Mouse (Mus musculus) thymus, postnatal 0 days (tissue): ENCODE measurements around the gene Tpte. TPM values are rescaled to one million over a fixed set of nuclear protein-coding genes. Genes with fewer than 3 reads are reported as not detected.

ENCODE experiments used
- DNase-seq: peaks from one replicate; pipeline ENCODE4 v3.0.0-alpha.2; 2015; ENCODE audit warnings: low spot score
- polyA plus RNA-seq: library from polyadenylated mRNA; unstranded; fragments of >200 nt; fragmentation: Nextera tagmentation; extraction: Ambion mirVana; gene quantifications from 2 replicates; pipeline ENCODE4 v1.2.1, GENCODE M21; 2015

Gene Tpte
- polyA plus RNA-seq, 1 experiment from 2014 or later, result not detected

GRCm38 (mm10) chr8:22376903-22377302 is 93.7 kb downstream of the Tpte start:
- peak; percentile 60 for DNase-seq

DNA sequence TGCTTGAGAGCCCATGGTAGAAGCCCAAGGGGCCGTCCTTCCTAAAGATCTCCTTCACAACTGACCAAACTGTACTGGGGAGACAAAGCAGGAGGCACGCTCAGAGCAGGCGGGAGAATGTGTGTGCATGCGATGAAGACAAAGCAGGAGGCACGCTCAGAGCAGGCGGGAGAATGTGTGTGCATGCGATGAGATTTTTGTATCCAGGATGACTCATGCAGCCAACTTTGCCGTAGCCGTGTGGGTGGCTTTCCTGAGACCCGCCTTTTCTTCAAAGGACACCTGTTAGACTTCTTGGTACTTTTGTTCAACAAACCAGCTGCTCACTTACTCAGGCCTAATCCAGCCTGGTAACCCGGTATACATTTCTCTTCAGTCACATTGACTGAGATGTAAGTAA is 97.7 kb downstream of the Tpte start:
- no peak for DNase-seq

- DNase-seq, result no peak
Measured at GRCm38 (mm10) chr8:22382824-22383595, 99.8 kb downstream of the Tpte start.

DNA sequence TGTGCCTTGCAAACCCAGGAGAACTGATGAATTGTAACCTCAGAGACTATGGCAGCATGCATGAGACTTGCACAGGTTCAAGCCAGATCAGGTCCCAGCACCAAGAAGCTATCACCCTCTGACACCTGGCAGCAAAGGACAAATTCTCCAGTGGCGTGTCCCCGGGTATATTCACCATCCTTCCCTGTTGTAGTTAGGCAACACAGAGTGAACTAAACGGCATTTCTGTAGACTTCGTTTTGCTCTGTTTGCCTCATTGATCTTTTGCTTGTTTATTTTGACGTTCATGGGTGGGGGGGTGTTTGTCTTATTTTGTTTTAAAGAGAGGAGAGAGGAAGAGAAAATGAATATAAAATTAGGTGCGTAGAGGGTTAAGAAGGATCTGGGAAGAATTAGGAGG is 101.9 kb downstream of the Tpte start:
- DNase-seq, result no peak

- no peak for DNase-seq
Measured at GRCm38 (mm10) chr8:22389874-22390273, 106.6 kb downstream of the Tpte start.

DNA sequence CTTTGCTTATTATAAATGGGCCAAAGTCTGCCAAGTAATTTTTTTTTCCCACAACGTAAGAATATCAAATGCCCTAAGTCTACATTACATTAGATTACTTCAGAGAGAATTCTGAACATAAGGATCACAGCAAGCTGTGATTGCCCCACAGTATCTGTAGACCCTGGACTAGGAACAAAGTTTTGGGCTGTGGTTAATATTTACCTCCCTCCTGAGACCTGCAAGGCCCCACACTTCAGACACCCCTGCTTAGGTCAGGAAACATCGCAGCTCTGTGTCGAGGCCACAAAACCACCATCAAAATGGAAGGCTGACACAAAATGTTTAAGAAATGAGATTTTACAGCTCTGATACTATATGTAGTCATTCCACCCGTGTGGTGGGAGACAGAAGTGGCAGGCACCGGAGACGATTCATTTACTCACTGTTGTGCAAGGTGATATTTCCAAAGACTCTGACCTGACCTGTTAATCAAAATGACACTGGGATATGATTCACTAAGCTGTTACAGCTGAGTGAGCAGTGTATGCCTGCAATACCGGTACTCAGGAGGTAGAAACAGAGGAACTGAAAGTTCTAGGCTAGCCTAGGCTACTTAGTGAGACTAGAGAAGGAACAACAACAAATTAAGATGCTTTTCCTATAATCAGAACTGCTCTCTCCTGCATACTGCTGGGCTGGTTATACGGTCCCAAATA is 107.7 kb downstream of the Tpte start:
- no peak for DNase-seq

DNA sequence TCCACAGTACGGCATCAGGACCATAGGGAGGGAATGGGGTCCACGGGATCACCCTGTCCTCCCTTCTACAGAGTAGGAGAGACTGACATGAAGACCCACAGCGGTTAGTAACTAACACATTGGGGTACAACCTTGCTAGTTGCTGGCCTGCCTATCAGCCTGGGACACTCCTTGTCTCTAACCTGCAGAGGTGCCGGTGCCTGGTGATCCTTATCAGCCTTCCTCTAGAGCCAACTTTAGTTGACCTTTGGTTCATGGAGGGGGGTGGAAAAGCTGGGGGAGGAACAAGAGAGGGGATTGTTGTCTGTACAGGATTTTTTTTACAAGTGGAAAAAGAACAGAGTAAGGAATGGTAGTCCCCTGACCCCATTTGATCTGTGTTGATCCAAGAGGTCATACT is 111.2 kb downstream of the Tpte start:
- DNase-seq, result no peak

DNA sequence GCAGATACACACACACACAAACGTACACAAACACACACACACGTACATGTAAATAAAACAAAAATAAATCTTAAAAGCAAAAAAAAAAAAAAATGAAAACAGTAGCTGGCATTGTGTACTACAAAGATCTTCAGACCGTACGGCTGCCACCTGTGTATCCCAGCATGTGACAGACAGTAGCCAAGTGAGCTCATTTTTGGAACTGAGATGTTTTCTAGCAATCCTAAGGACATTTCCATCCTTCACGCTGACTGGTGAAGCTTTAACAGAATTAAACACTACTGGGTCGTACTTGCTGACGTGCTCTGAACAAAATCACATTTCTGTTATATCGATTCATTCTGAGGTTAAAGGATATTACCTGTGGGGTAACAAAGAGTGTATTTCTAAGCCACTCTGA is 112.0 kb downstream of the Tpte start:
- no peak for DNase-seq

GRCm38 (mm10) chr8:22397811-22398141 is 114.5 kb downstream of the Tpte start:
- DNase-seq, result no peak

DNA sequence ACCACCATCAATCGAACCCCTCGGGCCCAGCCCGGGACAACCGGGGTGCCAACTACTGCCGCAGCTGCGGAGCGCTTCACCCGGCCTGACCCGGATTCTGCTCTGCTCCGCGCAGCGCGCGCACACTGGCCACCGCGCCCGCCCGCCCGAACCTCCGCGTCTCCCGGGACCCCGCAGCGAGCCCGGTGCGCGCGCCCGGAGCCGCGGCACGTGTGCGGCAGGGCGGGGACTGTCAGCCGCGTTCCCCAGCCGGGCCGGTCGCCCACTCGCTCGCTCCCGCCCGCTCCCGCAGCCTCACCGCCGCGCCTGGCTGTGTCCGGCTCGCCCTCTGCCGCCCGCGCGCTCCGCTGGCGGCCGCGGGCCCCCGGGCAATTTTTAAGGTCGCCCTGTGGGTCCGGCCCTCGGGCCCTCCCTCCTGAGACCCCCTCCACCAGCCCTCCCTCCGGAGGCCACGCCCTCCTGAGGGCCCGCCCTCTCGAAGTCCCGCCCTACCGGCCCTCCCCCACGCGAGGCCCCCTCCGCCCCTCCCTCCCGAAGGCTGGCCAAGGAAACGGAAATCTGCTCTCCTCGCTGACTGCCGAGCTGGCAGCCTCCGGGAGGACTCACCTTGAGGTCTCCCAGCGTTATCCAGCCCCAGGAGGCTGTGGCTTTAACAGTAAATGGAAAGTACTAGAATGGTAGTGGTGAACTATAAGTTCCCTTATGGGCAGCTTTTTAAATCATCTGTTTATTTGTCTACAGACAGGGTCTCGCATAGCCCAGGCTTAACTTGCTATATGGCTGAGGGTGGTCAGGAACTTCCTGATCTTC is 115.1 kb downstream of the Tpte start, which contains the start of gene Slc25a15:
Slc25a15 (minus strand) TSS at position 456 of the 810 bp plus-strand sequence.
- DNase-seq, result peak; percentile 92

GRCm38 (mm10) chr8:22399285-22399880 is 116.1 kb downstream of the Tpte start:
- no peak for DNase-seq

GRCm38 (mm10) chr8:22400593-22400992 is 117.4 kb downstream of the Tpte start:
- no peak for DNase-seq

DNA sequence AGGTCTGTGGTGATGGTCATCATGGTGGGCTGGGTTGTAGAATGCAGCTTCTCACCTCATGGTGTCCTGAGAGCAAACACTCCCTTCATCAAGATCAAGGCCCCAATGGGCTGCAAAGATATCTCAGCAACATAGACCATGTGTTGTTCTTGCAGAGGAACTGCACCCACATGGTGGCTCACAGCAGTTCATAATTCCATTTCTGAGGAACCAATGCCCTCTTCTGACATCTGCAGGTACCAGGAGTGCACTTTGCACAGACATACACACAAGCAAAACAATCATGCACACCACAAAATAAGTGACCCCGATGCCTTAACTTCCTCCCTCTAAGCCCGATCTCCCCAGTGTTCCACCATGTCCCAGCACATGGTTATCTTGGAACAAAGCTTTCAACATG is 120.0 kb downstream of the Tpte start:
- no peak for DNase-seq

- DNase-seq, result peak; percentile 32
Measured at GRCm38 (mm10) chr8:22405733-22406132, 122.5 kb downstream of the Tpte start.

- DNase-seq, result no peak
Measured at GRCm38 (mm10) chr8:22410688-22411281, 127.5 kb downstream of the Tpte start.

DNA sequence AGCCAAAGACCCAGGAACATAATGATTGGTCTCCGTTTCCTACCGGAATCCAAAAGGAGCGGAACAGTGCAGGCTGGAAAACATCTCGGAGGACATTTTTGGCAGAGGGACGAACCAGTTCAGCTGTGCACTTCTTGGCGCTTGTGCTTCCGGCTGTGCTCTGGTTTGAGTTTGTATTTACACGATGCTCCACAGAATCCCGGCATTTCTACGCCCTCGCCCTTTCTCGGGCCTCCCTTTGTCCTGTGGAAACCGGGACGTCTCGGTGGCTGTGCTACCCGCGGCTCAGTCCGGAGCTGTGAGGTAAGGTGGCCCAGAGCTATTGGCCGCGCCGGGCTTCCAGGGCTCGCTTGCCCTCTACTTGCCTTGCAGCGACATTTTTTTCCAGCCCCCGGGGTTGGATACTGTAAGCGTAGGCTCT is 128.1 kb downstream of the Tpte start, which contains the start of gene Mrps31:
Mrps31 (plus strand) TSS at position 80 of the 421 bp plus-strand sequence.
- DNase-seq, result peak; percentile 85

DNA sequence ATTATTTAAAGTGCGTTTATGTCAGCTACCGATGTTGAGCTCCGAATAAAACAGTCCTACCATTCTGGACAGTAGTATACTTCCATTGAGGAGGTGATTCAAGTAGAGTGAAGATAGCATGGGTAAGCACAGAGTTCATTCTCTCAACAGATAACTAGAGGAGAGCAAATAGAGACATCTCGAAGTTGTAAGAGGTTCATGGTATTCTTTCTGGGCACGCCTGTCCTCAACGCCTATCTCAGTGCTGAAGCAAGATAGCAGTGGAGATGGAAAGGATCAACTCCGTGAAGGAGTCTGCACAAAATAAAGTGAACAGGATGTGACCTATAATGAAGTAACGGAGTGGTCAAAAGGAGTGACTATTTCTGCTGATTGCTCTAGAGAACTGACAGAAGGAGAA is 128.7 kb downstream of the Tpte start:
- no peak for DNase-seq
